Mouse (Mus musculus): ENCODE results near the gene Mctp2. TPM values are rescaled to one million over a fixed set of nuclear protein-coding genes. Genes with fewer than 3 reads are reported as not detected.
"Not testable (repeated sequence)": the region's sequence is repeated elsewhere in the genome, so short reads cannot be mapped to it uniquely, and the experiment has no call there.

The Mctp2 gene
- polyA plus RNA-seq, 1 experiment: 0.73 TPM

DNA sequence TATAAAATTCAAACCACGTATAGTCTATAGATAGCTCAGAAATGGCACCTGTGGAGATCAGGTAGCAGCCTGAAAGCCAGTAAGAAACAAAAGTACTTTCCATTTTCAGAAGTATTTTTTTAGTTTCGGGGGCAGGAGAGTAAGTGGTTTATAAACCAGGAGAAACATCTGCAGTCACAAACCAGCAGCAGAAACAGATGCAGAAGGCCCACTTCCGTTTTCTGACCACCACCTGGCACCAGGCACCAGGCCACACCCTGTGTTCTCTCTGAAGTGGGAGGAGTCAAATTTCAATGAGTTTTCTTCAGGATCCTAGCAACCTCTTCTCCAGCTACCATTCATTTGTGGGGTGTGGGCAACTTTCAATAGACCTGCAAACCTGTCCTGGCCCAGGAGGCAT is 25.7 kb downstream of the Mctp2 start:
- no peak overlapping the region for H3K4me3 ChIP-seq (ENCODE audit: insufficient read depth, low read length)
- no peak for TF ChIP-seq CTCF (IDR thresholded peaks at IDR 0.05; ENCODE audit: extremely low read depth, insufficient read depth, low read length)
- TF ChIP-seq POLR2A (IDR thresholded peaks at IDR 0.05; ENCODE audit: extremely low read depth, insufficient read depth, low read length): no peak
- H3K4me1 ChIP-seq (ENCODE audit: control insufficient read depth, insufficient read depth, low read length): no peaks in the 10 kb centered on the region
- H3K27ac ChIP-seq (ENCODE audit: insufficient read depth, low read length): no peak overlapping the region

DNA sequence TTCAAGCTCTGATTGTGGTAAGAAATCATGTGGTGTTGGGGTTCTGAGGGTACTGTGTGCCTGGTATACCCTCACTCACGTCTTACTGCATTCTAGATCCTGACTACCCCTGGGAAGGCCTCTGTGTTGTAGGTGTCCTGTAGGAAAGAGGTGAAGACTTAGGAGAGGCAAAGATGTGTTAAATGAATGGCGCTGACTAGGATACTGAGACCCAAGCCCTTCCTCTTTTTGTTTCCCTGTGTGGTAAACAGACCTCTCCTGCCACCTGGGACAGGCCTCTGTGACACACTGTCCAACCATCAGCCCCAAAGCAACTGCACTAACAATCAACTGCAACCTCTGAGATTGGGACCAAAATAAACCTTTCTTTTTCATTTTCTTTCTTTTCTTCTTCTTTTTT is 28.0 kb downstream of the Mctp2 start:
- TF ChIP-seq CTCF (IDR thresholded peaks at IDR 0.05; ENCODE audit: extremely low read depth, insufficient read depth, low read length): no peak
- no peak for TF ChIP-seq POLR2A (IDR thresholded peaks at IDR 0.05; ENCODE audit: extremely low read depth, insufficient read depth, low read length)
- Histone ChIP-seq H3K4me3 (ENCODE audit: insufficient read depth, low read length) (no peak overlapping the region), H3K27ac (ENCODE audit: insufficient read depth, low read length) (no peak overlapping the region), H3K4me1 (ENCODE audit: control insufficient read depth, insufficient read depth, low read length) (no peaks in the 10 kb centered on the region)

GRCm38 (mm10) chr7:72275513-72275912 is 30.9 kb downstream of the Mctp2 start:
- Histone ChIP-seq H3K27ac (ENCODE audit: insufficient read depth, low read length) (no peak overlapping the region), H3K4me3 (ENCODE audit: insufficient read depth, low read length) (no peak overlapping the region), H3K4me1 (ENCODE audit: control insufficient read depth, insufficient read depth, low read length) (no peaks in the 10 kb centered on the region)
- TF ChIP-seq POLR2A (IDR thresholded peaks at IDR 0.05; ENCODE audit: extremely low read depth, insufficient read depth, low read length): no peak
- no peak for TF ChIP-seq CTCF (IDR thresholded peaks at IDR 0.05; ENCODE audit: extremely low read depth, insufficient read depth, low read length)

DNA sequence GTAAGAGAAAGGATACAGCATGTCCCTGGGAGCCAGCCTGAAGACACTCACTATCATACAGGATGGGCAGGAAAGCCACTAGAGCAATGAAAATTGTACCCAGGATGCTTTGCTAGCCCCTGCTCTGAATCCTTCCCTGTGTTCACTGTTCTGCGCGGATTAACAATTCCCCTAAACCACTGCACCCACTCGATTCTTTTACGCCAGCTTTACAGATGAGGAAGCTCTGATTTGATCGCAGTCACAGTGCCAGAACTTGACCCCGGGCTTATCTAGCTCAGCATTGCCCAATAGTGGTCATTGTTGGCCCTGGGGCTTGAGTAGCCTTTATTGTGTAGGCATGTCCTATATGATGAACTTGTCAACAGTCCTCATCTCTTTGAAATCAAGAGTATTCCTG is 34.9 kb downstream of the Mctp2 start:
- TF ChIP-seq POLR2A (IDR thresholded peaks at IDR 0.05; ENCODE audit: extremely low read depth, insufficient read depth, low read length) (no peak), CTCF (IDR thresholded peaks at IDR 0.05; ENCODE audit: extremely low read depth, insufficient read depth, low read length) (no peak)
- Histone ChIP-seq H3K4me1 (ENCODE audit: control insufficient read depth, insufficient read depth, low read length) (no peaks in the 10 kb centered on the region), H3K27ac (ENCODE audit: insufficient read depth, low read length) (no peak overlapping the region), H3K4me3 (ENCODE audit: insufficient read depth, low read length) (no peak overlapping the region)

- Histone ChIP-seq H3K4me3 (ENCODE audit: insufficient read depth, low read length) (no peak overlapping the region), H3K4me1 (ENCODE audit: control insufficient read depth, insufficient read depth, low read length) (no peaks in the 10 kb centered on the region), H3K27ac (ENCODE audit: insufficient read depth, low read length) (no peak overlapping the region)
- TF ChIP-seq POLR2A (IDR thresholded peaks at IDR 0.05; ENCODE audit: extremely low read depth, insufficient read depth, low read length) (no peak), CTCF (IDR thresholded peaks at IDR 0.05; ENCODE audit: extremely low read depth, insufficient read depth, low read length) (no peak)
Measured at GRCm38 (mm10) chr7:72269994-72270393, 36.4 kb downstream of the Mctp2 start.

DNA sequence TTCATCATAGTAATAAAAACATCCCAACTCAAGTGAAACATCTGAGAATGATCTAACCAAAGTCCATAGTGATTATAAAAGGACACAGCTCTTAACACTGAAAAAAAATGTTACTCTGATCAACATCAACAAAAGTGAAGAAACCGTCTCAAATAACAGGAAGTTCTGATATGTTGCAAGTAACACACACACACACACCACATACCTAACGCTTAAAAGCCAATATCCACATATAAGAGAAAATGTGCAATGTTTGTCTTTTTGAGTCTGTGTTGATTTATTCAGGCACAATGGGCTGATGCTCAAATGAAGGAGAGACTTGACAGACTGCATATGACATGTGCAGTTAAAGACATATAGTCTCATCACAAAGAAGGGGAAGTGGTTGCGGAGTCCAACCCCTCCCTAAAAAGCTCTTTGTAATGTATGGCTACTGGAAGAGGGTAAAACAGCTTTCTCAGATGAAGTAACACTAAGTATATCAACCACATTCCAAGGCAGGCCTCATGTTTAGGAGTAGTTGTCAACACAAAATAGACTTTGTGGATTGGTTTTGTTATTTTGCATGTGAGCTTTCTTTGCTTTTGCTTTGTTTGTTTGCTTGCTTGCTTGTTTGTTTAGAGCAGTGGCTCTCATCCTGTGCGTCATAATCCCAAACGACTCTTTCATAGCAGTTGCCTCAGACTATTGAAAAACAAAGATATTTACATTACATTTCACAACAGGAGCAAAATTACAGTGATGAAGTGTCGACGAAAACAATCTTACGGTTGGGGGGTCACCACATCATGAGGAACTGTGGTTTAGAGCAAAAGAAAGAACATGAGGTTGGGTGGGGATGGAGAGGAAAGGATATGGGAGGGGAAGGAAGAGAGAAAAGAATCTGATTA is 45.4 kb downstream of the Mctp2 start:
- H3K4me3 ChIP-seq (ENCODE audit: insufficient read depth, low read length): no peak overlapping the region
- no peaks in the 10 kb centered on the region for H3K4me1 ChIP-seq (ENCODE audit: control insufficient read depth, insufficient read depth, low read length)
- H3K27ac ChIP-seq (ENCODE audit: insufficient read depth, low read length): no peak overlapping the region
- TF ChIP-seq CTCF (IDR thresholded peaks at IDR 0.05; ENCODE audit: extremely low read depth, insufficient read depth, low read length) (no peak), POLR2A (IDR thresholded peaks at IDR 0.05; ENCODE audit: extremely low read depth, insufficient read depth, low read length) (no peak)

- no peaks in the 10 kb centered on the region for H3K4me1 ChIP-seq (ENCODE audit: control insufficient read depth, insufficient read depth, low read length)
- TF ChIP-seq POLR2A (IDR thresholded peaks at IDR 0.05; ENCODE audit: extremely low read depth, insufficient read depth, low read length) (no peak), CTCF (IDR thresholded peaks at IDR 0.05; ENCODE audit: extremely low read depth, insufficient read depth, low read length) (no peak)
- no peak overlapping the region for H3K4me3 ChIP-seq (ENCODE audit: insufficient read depth, low read length)
- no peak overlapping the region for H3K27ac ChIP-seq (ENCODE audit: insufficient read depth, low read length)
Measured at GRCm38 (mm10) chr7:72259045-72259444, 47.4 kb downstream of the Mctp2 start.

GRCm38 (mm10) chr7:72250326-72250725 is 56.1 kb downstream of the Mctp2 start:
- H3K4me3 ChIP-seq (ENCODE audit: insufficient read depth, low read length); H3K27ac ChIP-seq (ENCODE audit: insufficient read depth, low read length); H3K4me1 ChIP-seq (ENCODE audit: control insufficient read depth, insufficient read depth, low read length): not testable (repeated sequence)

DNA sequence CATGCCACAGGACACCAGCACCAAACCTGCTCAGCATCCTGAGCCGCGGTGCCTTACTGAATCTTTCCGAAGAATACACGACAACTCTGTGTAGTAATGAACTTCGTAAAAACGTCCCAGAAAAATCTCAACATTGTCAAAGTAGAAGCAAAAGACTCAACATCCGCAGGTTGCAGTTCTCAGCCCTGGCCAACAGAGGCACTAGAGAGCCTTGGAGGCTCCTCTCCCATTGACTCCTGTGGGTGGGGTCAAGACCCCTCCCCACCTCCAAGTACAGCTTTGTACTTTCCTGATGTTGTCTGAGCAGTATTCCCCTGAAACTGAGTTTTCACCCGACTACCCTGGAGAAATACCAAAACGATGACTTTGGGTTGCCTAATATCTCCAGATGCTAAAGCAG is 65.1 kb downstream of the Mctp2 start:
- H3K4me3 ChIP-seq (ENCODE audit: insufficient read depth, low read length): no peak overlapping the region
- no peak overlapping the region for H3K27ac ChIP-seq (ENCODE audit: insufficient read depth, low read length)
- no peaks in the 10 kb centered on the region for H3K4me1 ChIP-seq (ENCODE audit: control insufficient read depth, insufficient read depth, low read length)
- TF ChIP-seq POLR2A (IDR thresholded peaks at IDR 0.05; ENCODE audit: extremely low read depth, insufficient read depth, low read length) (no peak), CTCF (IDR thresholded peaks at IDR 0.05; ENCODE audit: extremely low read depth, insufficient read depth, low read length) (peak; percentile 23; the same call in 1 of the 2 replicates)

- no peak overlapping the region for H3K4me3 ChIP-seq (ENCODE audit: insufficient read depth, low read length)
- TF ChIP-seq POLR2A (IDR thresholded peaks at IDR 0.05; ENCODE audit: extremely low read depth, insufficient read depth, low read length) (no peak), CTCF (IDR thresholded peaks at IDR 0.05; ENCODE audit: extremely low read depth, insufficient read depth, low read length) (peak; percentile 78)
- no peaks in the 10 kb centered on the region for H3K4me1 ChIP-seq (ENCODE audit: control insufficient read depth, insufficient read depth, low read length)
- H3K27ac ChIP-seq (ENCODE audit: insufficient read depth, low read length): no peak overlapping the region
Measured at GRCm38 (mm10) chr7:72239782-72240493, 66.5 kb downstream of the Mctp2 start.
